Mouse (Mus musculus) MN1 (cell line): ENCODE data around the gene Atg7.

Source experiments
- DNase-seq: peaks from one replicate; pipeline ENCODE4 v3.0.0-alpha.2; 2016; ENCODE audit warnings: low spot score

Atg7 gene

DNA sequence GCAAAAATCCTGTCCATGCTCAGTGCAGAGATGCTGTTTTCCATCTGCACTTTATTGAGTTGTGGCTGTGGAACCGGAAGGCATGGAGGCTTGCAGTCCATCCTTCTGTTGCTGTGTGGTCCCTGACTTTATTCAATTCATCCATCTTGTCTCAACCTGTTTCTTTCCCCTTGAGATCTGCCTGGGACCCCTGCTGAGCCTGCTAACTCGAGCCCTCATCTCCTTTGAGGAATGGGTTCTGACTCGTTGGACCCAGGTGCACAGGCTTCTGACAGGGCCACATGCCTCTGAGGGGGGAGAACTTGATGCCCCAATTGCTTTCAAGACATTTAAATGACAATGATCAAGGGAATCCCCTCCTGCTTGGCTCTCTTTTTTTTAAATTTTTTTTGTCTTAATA, 143.6 kb downstream of the Atg7 start:
- no peak for DNase-seq

DNA sequence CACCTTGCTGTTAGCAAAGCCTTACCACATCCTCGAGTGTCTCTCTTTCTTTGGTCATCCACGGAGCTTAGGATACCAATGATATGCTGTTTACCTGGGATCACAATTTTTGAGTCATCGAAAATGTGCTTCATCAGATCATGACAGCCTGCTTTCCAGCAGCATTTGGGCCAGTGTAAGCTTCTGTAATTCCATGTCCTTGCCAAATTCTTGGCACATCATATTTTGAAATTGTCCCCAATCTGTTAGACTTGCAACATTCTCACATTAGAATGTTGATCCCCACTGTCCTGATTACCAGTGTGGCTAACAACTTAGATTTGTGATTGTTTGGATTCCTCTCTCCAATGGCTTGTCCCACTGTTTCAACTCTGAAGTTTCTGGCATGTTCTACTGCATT, 144.7 kb downstream of the Atg7 start:
- DNase-seq = no peak

DNA sequence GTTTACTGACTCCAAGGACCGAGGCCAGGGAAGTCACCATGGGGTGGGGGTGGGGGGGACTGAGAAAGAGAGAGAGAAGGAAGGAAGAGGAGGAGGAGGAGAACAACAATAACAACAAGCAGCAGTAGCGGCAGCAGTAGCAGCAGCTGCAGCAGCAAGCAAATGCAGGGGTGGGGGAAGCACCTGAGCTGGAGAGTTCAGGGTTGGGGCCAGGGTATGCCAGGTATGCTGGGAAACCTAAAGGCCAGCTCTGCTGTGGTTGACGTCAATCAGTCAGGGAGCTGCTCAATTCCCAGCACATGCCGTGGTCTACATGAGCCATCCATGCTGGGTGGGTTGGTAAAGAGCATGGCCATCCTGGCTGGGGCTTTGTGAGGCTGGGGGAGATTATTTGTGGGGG, 145.8 kb downstream of the Atg7 start:
- DNase-seq = no peak

DNA sequence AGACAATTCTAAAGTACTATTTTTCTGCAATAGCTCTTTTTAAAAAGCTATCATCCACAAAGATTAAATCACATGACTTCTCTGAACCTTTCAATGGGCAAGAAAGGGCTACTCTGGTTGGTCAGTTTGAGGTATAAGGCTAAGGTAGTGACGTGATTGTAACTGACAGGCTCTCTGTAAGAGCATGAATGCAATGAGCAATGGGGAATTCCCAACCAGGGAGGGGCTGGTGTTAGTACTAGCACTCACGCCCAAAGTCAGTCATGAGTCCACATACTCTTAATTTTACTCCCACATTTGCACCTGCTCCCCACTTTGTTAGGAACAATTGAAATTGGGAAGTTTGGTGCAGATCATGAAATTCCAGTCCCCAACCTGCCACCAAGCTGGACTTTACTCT, 147.2 kb downstream of the Atg7 start:
- DNase-seq = no peak

DNA sequence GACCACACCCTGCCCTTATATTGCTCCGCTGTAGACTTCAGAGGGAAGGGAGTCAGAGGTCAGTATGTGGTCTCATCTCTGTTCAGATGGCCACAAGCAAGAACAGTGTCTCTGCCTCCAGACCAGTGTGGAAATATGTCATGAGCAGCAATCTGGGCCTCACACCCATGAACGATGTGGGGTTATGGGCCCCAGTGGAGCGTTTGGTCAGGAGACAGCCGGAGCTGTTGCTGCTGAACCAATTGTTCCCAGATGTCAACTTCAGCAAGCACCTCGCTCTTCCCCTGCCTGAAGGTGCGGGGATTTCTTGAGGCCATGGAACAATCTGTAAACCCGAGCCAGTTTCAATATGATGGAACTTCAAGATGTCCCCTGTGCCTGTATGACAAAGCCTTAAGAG, 148.0 kb downstream of the Atg7 start:
- DNase-seq = no peak

DNA sequence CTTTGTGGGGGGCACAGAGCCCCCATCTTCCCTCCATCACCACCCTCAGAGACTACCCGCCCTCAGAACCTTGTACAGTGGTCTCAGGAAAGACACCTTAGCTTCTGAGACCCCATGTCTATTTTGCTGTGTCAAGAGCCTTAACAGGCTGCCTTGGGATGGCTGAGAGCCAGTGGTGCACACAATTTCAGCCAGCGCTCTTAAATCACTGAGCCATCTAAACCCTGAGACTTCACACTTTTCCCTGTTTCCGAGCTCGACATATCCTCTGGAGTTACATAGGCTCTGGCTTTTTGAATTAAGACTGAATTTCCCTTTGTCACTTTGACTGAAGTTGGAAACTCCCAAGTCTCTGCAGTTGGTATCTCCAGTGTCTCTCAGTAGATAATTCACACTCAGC, 148.9 kb downstream of the Atg7 start:
- no peak for DNase-seq

DNA sequence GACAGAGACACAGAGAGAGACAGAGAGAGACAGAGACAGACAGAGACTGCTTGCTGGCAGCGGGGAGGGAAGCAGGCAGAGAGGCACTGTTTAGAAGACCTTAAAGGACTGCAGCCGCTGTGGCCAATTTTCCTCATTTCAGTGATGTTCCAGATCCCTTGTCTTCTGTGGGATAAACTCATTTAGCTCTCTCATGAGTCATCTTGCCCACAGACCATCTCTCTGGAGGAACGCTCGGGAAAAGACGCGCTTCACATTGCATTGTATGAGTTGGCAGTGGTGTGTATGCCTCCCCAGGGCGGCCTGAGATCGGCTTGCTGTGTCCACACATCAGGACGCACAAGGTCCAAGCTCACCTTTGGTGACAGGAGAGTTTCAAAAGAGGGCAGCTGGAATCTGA, 151.8 kb downstream of the Atg7 start:
- DNase-seq = peak; percentile 57

DNA sequence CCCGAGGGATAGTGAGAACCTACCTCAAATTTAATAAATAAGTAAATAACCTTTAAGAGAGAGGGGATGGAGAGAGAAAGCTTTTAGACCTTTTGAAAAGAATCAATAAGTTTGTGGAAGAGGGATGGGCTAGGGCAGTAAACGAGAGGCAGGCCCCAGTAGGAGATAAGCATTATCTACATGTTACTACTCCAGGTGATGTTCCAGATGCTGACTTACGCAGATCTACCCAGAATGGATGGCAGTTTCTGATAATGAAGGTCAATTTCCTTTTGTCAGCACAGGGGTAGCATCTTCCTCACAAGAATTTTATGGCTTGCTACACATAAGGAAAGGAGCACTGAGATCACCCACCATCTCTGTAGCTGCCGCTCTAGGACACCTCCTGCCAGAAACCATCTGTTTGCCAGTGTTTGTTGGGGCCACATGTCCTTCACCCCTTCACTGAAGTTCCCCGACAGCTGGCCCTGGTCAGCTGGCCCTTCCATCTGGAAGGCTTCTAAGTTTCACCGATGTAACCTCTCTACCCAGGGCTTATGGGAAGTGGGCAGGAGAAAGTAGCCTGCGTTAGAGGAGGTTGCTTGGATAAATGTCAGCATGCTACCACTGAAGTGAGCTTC, 152.9 kb downstream of the Atg7 start:
- DNase-seq = no peak

DNA sequence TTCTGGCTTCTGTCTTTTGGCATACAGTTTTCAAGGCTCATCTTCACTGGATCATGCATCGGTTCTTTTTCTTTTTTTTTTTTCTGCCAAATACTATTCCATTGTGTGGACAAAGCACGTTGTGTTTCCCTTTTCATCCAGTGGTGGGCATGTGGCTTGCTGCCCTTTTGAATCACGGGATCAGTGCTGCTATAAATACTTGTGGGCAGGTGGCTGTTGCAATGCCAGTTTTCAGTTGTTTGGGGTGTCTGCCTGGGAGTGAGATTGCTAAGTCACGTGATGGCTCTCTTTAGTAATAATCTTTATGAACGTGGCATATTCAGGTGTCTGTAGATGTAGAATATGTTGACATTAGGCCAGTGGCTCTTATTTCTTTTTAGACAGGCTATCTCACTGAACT, 155.0 kb downstream of the Atg7 start:
- DNase-seq = no peak

DNA sequence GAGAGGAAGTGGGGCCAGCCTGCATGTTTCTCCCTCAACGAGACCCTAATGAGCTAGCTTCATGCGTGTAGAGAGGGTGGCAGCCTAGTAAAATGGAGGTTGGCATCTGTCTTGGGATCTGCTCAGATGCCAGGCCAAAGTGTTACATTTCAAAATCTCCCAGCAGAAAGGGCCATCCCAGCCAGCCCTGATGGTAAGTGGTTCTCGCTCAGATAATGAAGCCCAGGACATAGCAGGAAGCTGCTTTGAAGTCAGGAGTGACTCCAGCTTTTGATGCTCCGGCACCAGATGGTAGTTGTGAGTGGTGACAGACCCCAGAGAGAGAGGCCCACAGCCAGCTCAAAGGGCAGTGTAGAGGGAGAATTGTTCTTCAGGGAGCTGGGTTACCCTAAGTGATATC, 155.8 kb downstream of the Atg7 start:
- no peak for DNase-seq

DNA sequence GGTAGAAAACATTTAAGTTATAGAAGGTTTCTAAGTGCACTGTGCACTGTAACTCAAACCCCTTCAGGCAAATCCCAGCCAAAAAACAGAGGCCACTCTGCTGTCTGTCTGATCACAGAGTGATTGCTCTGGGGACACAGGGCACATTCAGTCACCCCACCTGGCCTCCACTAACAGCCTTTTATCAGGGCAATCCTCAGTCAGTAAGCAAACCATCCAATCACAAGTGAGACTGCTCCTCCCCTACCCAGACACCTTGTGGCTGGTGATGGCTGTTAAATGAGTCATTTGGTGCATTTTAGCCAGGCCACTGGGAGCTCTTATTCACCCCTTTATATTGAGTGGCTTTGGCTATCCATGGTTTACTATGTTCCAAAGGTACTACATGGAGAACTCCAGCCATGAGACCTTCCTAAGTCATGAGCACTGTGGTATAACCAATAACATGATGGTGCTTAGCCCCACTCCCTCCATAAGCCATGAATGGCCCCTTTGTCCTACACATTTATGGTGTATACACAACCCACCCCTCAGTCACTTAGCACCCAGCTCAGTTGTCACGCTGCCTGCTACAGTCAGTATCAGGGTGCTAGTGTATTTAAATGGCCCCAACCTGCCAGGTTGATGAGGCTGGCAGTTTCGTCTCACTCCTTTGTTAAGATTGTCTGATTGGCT, 157.5 kb downstream of the Atg7 start:
- no peak for DNase-seq

DNA sequence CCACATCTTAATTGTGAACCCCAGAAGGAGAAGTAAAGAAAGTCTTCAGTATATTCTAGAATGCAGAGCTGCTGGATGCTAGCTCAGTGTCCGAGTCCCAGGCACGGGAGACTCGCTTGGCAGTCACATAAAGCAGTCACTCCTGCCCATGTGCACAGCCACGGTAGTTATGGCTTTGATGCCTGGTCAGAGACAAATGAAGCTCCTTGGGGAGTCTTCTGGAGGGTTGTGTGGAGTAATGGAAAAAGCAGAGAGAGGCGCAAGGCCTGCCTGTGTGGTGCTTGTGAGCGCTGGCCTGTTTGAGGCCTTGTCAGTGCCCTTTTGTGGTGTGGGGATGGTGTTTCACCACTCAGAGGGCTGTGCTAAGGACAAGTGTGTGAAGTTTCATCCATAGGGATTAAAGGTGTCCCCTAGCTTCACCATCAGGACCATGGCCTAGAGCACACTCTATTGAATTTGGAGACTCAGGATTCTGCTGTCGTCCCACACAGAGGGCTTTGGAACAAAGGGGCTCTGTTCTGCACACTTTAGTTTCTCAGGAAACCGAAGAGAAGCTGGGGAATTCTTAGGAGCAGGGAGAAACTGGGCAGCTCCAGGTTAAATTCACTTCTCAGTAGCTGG, 161.1 kb downstream of the Atg7 start:
- DNase-seq = peak; percentile 16

DNA sequence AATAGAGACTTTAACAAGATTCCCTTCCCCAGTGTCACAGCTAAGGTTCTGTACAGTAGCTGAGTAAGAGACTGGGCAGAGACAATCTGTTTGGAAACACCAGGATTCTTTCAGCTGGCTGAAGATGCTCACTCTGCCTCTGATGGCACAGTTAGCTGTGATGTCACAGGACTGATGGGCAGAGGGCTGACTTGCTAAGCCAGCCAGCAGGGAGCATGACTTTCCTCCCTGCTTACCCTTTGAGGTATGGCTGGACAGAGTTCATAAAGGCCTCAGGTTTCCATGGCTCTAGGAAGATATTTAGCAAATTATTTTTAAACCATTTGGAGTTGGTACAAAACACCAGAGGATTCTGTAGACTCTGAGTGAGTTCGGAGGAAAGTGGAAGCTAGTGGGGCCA, 162.0 kb downstream of the Atg7 start:
- DNase-seq = no peak

DNA sequence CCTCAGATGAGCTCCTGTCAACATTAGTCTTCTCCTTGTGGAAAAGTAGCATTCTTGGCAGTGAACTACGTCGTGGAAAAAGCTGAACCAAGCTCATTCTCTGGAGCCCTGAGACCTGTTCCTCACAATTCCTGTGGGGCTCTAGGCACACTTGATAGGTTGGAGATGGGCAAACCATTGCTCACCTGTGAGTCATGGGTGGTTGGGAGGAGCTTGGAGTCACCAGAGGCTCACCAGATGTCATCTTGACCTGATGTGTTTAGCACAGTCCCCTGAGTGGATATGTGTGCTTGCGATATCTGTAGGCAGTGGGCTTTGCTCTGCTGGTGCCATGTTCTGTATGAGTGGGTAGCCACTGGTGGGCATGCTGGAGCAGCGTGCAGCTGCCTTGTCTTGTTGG, 163.0 kb downstream of the Atg7 start:
- no peak for DNase-seq

DNA sequence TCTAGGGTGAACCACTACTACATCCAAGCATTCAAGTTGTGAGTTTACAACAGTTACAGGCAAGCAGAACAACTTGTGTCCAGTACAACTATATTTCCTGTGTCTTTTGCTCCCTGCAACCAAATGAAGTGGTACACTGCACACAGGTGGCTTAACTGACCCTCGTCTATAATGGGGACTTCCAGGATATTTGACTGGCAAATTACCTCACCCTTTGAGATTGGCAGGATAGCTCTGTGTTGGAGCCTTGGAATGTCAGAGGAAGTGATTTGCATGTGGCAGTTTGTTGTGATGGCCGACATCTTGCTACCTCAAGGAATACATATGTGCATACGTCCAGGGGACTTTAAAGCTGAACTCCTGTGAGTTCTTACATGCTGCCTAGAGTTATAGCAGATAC, 164.6 kb downstream of the Atg7 start:
- no peak for DNase-seq

DNA sequence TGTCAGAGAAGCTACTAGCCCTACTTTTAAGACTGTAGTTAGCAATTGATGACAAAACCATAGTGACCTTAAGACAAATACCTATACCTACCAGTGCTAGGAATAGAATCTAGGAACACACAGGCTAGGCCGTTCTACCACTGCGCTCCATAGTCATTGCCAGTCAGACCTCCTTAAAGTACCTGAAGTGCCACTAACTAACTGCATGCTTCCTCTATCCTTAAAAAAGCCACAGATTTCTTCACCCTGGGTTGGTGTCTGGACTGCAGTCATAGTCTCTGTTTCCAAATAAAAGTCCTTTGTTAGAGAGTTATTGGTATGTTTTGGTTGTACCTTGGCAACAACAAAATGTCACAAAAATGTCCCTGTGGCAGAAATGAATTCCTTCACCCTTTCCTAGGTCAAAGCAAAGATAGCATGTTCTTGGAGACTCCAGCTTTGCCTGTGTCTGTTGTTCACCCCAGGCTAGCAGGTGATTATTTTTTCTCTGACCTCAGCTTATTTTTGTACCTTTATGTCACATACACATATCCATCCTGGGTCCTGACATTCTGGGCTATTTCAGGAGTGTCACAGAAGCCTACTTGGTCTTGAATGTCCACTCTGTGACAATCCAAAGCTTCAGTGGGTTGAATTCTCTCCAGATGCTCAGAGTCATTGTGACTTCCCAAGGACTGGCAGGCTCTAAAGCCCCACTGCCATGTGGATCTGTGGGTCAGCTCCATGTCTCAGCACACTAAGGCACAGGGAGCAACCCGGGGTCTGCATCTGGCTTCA, 165.9 kb downstream of the Atg7 start:
- DNase-seq = no peak

DNA sequence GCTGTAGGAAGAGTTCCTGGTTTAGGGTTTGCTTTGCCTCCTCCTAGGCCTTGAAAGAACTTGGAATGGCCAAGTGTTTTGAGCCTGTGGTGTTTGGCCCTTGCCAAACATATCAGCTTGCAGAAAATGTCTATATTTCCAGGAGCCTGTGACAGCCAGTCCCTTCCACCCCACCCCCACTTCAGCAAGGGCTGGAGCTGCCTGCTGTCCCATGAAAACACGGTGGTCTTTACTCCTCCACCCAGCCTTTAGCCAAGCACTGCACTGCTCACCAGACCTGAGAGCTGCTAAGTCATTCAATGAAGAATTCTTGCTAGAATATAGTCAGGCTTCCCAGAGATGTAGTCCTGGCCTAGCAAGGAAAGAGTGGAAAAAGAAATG, 166.5 kb downstream of the Atg7 start:
- no peak for DNase-seq

DNA sequence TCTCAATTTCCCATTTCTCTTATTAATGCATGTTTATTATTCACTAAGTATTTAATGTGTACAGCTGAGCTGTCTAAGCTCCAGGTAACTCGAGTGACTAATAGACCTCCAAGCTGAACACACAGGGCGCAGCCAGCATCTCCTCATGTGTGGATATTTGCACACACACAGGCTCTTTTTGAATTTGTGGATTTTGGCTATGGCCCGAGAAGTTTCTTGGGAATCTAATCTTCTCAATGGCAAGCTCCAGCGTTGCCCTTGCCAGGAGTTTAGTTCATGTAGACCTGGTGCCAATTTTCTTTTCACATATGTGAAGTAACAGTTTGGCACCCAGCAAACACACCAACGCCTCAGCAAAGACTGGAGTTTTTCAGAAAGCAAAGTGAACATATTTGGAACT, 169.4 kb downstream of the Atg7 start:
- no peak for DNase-seq

DNA sequence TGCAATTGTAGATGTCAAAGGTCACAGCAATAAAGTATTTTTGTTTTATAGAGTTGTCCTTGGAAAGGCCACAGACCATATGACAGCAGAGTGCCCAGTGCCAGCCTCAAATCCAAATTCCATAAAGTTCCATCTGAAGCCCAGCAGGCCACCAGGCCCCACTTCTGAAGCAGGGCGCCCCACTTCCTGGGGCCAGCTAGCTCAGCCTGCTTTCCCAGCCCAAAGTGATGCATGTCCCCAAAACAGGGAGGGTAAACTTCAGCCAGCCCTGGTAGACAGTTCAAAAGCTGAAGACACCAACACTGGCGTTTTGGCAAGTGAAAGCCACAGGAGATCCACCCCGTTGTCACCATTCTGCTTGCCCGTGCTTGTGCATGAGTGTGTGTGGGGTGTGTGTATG, 169.9 kb downstream of the Atg7 start:
- no peak for DNase-seq

DNA sequence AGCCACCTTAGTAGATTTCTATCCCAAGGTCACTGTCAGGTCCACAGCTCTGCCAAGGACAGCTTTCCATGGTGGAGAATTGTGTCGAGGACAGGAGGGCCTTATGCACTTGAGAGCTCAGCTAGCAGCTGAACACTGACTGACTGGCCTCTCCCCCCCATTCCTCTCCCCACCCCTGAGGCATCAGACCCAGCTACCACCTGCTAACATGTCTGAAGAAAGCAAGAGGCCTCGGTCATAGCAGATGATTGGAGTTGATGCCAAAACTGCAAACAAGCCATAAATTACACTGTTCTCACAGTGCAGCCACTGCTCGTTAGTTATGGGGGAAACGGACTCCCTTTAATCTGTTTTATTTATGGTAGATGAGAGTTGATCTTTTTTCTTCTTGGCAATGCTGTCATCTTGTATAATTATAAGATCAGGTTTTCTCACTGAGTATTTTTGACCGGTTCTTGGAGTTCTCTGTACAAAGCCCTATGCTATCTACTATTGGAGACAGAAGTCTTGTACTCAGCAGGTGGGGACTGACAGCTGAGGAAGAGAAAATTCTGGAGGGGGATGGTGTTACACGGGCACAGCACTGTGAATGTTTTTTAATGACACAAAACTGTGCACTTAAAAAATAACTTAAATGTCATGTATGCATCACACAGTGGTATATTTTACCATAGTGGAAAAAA, 171.4 kb downstream of the Atg7 start:
- DNase-seq = peak; percentile 40

DNA sequence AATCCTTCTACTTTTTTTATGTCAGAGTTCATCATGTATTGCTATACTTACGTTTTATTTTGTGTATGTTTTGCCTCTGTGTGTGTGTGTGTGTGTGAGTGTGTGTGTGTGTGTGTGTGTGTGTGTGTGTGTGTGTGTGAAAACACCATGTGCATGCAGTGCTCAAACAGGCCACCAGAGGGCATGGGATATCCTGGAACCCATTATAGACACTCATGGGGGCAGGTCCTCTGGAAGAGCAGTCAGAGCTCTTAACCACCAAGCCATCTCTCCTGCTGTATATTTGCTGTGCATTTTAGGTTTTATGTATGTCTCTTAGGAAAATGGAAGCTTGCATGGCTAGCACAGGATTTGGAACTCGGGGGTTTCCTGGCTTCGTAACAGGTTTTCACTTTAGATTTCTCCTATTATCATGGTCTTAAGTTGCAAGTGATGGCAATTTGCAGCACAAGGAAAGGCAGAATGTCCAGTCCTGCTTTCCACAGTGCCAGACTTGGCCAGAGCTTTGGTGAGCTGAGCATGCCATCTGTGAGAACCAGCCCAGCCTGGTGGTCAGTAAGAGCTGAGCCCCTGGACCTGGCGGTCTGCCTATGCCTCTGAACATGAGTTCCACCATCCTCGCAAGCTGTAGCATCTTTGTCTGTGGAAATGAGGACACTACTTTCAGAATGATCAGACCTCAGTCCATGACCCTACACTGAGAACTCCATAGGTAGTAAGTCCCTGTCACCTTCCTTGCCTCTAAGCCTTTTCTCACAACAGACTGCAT, 172.2 kb downstream of the Atg7 start:
- DNase-seq = no peak

DNA sequence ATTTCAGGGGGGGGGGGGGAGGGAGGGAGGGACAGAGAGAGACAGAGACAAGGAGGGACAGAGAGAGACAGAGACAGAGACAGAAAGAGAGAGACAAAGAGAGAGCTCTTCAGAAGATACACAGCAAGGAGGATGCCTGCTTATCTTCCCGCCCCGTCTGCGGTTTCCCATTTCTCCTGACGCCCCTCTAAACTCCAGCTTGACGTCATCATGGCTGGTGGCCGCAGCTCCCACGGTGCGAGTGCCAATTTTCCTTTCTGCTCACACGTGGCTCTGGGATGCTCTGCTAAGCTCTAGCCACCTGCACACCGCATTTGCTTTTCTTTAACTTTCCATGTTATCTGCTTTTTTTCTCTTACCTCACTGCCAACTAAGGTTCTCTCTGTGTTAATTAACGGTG, 175.1 kb downstream of the Atg7 start:
- no peak for DNase-seq
